Mouse (Mus musculus) lung, adult 2 months (tissue): ENCODE measurements at regions not wholly inside any gene's neighbourhood (a gene's known extent, or its start where the extent isn't known, plus 50 kb on each side); places are given as distances from the start of the nearest gene placed in this dataset.

Experiments
- CTCF ChIP-seq: fragments of 200-500 bp; IDR thresholded peaks from 2 replicates; pipeline ENCODE4 v1.5.1; 2011; ENCODE audit warnings: mild to moderate bottlenecking, low read length, control low read depth; ENCODE audit not compliant: insufficient read depth
- POLR2A ChIP-seq: fragments of 200-500 bp; IDR thresholded peaks from 2 replicates; pipeline ENCODE4 v1.6.1; 2011; ENCODE audit warnings: low read depth, mild to moderate bottlenecking, control low read depth, low read length, borderline replicate concordance; ENCODE audit errors: extremely low read depth

GRCm38 (mm10) chr11:32902923-32903322 lies 78.5 kb upstream of the Smim23 start:
- TF ChIP-seq POLR2A (no peak), CTCF (no peak)
